Mouse (Mus musculus) midbrain, embryonic 16.5 days (tissue): ENCODE results near the gene Wdr59. TPM values are rescaled to one million over a fixed set of nuclear protein-coding genes. Genes with fewer than 3 reads are reported as not detected.

Source experiments
- ATAC-seq: fragments of 200-750 bp; cut with Nextera tagmentation; 2 replicates; pipeline ENCODE4 v1.8.0; 2017; ENCODE audit warnings: moderate TSS enrichment
- H3K27ac ChIP-seq: fragments of 300-500 bp; sonication (generic); 2 replicates; pipeline ENCODE4 v1.5.1; 2014; ENCODE audit warnings: mild to moderate bottlenecking, low read length, mixed read lengths
- H3K27me3 ChIP-seq: fragments of 300-500 bp; sonication (generic); 2 replicates; pipeline ENCODE4 v1.6.1; 2014; ENCODE audit warnings: low read depth, low read length, mixed read lengths; ENCODE audit not compliant: control insufficient read depth, insufficient read depth
- H3K36me3 ChIP-seq: fragments of 300-500 bp; sonication (generic); 2 replicates; pipeline ENCODE4 v1.6.1; 2014; ENCODE audit warnings: mild to moderate bottlenecking, low read length, moderate library complexity, mixed read lengths; ENCODE audit not compliant: control insufficient read depth, insufficient read depth
- H3K4me1 ChIP-seq: fragments of 300-500 bp; sonication (generic); 2 replicates; pipeline ENCODE4 v1.6.1; 2014; ENCODE audit warnings: mild to moderate bottlenecking, low read length, mixed read lengths; ENCODE audit not compliant: control insufficient read depth, insufficient read depth
- H3K4me2 ChIP-seq: fragments of 300-500 bp; sonication (generic); 2 replicates; pipeline ENCODE4 v1.6.1; 2014; ENCODE audit warnings: mild to moderate bottlenecking, low read length, mixed read lengths
- H3K4me3 ChIP-seq: fragments of 300-500 bp; sonication (generic); 2 replicates; pipeline ENCODE4 v1.5.1; 2014; ENCODE audit warnings: low read depth, mild to moderate bottlenecking, low read length, moderate library complexity, mixed read lengths
- H3K9ac ChIP-seq: fragments of 300-500 bp; sonication (generic); 2 replicates; pipeline ENCODE4 v1.6.1; 2014; ENCODE audit warnings: low read depth, low read length, mixed read lengths
- H3K9me3 ChIP-seq: fragments of 300-500 bp; sonication (generic); replicated peaks from 2 replicates; pipeline ENCODE4 v1.6.1; 2014; ENCODE audit warnings: mild to moderate bottlenecking, low read length, mixed read lengths; ENCODE audit not compliant: control insufficient read depth, poor library complexity, severe bottlenecking
- WGBS: fragments of 180-500 bp; shearing (Covaris S2); extraction: QIAGEN DNeasy Blood & Tissue Kit; methylation state at CpG from one replicate; pipeline ENCODE4 v1.1.7; 2014; 5-methylcytosine and 5-hydroxymethylcytosine counted together
- polyA plus RNA-seq: library from polyadenylated mRNA; unstranded; fragments of >200 nt; fragmentation: Nextera tagmentation; extraction: Ambion mirVana; gene quantifications from 2 replicates; pipeline ENCODE4 v1.2.1, GENCODE M21; 2015

The Wdr59 gene
- polyA plus RNA-seq, 1 experiment from 2014 or later = 8.0 TPM

DNA sequence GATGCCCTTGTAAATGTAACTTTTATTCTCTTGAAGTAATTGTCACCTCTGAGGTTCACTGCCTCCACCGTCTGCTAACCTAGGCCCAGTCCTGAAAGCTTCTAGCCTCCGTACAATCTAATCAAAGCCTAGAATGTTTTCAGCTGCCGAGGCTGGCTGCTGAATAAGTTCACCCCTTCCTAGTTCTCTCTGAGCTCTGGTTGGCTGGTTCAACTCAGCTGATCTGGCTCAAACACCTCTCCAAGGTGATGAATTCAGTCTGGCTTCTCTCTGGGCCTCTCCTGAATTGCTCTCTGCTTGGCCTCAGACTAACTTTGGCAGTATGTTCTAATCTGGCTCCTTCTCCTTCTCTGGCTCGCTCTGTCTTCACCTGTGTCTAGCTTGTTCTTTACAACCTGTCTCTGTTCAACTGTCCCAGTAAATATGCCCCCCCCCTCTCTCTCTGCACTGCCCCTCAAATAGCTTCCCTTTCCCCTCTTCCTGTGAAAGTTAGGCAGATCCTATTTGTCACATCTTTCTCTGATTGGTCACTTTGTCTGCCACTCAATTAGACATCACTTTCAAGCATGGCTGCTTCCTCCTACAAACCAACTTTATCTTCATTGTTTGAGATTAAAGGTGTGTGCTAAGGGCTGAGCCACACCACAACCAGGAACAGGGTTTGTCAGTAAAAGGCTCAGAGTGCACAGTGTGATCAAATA, 75.8 kb downstream of the Wdr59 start:
- H3K4me2 ChIP-seq = no peak overlapping the region
- H3K36me3 ChIP-seq = peaks cover 3% of the 10 kb centered on the region; the same call in 1 of the 2 replicates
- no peak for ATAC-seq
- no peak overlapping the region for H3K4me3 ChIP-seq
- no peak overlapping the region for H3K9ac ChIP-seq
- H3K4me1 ChIP-seq = no peaks in the 10 kb centered on the region
- no peaks in the 10 kb centered on the region for H3K27me3 ChIP-seq
- 71% methylated on average over 4 of the region's 4 CpGs for WGBS
- no peaks in the 10 kb centered on the region for H3K9me3 ChIP-seq
- H3K27ac ChIP-seq = no peak overlapping the region

DNA sequence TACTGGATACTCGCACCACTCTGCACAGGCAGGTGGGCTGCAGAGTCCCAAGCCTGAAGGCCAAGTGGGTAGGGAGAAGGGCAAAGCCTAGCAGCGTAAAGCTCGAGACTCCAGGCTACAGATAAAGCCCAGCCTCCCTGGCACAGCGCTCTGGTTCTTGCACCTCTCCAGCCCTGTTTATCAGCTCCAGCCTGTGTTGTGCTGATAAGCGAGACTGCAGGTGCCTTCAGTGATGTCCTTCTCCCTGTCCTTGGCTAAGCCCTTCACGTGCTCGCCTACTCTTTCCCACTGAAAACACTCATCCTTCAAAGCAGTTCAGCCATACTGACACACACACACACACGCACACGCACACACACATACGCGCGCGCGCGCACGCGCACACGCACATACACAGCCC, 76.3 kb downstream of the Wdr59 start:
- H3K9ac ChIP-seq = no peak overlapping the region
- no peak overlapping the region for H3K4me3 ChIP-seq
- no peak overlapping the region for H3K27ac ChIP-seq
- ATAC-seq = no peak
- 84% methylated on average over 18 of the region's 18 CpGs for WGBS
- no peaks in the 10 kb centered on the region for H3K9me3 ChIP-seq
- no peaks in the 10 kb centered on the region for H3K27me3 ChIP-seq
- H3K36me3 ChIP-seq = peaks cover 3% of the 10 kb centered on the region; the same call in 1 of the 2 replicates
- no peaks in the 10 kb centered on the region for H3K4me1 ChIP-seq
- H3K4me2 ChIP-seq = no peak overlapping the region

DNA sequence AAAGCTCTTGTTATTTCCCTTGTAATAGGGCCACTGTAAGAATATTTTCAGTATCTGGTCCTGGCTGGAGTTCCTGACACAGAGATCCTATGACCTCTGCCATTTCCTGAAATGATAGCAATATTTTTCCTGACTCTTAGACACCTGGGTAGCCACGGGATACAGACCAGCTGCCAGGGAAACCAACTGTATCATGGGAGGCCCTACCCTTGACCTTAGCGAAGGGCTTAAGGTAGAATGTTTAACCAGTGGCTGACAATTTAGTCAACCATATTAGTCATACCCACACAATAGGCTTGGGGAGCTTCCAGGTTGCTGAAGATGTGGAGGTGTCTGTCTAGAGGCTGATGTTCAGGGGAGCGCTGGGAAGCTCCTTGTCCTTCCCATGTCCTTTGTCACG, 77.6 kb downstream of the Wdr59 start:
- 89% methylated on average over 4 of the region's 4 CpGs for WGBS

DNA sequence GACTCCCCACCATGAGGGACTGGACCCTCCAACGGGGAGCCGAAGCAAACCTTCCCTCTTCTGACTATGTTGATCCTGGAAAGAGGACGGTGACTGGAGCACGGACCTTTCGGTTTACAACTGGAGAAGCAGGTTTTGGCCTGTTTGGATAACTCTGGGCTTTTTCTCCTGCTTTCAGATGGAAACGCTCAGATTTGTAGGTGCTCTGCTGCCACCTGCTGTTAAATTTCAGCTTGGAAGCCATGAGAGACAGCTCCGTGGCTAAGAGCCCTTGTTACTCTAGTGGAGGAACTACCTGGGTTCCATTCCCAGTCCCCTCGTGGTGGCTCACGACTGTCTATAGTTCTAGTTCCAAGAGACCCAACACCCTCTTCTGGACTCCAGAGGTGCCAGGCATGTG, 82.7 kb downstream of the Wdr59 start:
- ATAC-seq = no peak
- H3K9ac ChIP-seq = no peak overlapping the region
- no peaks in the 10 kb centered on the region for H3K27me3 ChIP-seq
- H3K36me3 ChIP-seq = no peaks in the 10 kb centered on the region
- H3K4me3 ChIP-seq = no peak overlapping the region
- WGBS = 28% methylated on average over 9 of the region's 9 CpGs
- no peaks in the 10 kb centered on the region for H3K9me3 ChIP-seq
- H3K4me2 ChIP-seq = no peak overlapping the region
- H3K27ac ChIP-seq = no peak overlapping the region
- no peaks in the 10 kb centered on the region for H3K4me1 ChIP-seq

More for the DNA sequence above, 77.6 kb downstream of the Wdr59 start:
- ATAC-seq = no peak
- no peak overlapping the region for H3K4me3 ChIP-seq
- H3K9ac ChIP-seq = no peak overlapping the region
- peaks cover 3% of the 10 kb centered on the region; the same call in 1 of the 2 replicates for H3K36me3 ChIP-seq
- H3K4me2 ChIP-seq = no peak overlapping the region
- no peaks in the 10 kb centered on the region for H3K4me1 ChIP-seq
- no peak overlapping the region for H3K27ac ChIP-seq
- H3K9me3 ChIP-seq = no peaks in the 10 kb centered on the region
- no peaks in the 10 kb centered on the region for H3K27me3 ChIP-seq

DNA sequence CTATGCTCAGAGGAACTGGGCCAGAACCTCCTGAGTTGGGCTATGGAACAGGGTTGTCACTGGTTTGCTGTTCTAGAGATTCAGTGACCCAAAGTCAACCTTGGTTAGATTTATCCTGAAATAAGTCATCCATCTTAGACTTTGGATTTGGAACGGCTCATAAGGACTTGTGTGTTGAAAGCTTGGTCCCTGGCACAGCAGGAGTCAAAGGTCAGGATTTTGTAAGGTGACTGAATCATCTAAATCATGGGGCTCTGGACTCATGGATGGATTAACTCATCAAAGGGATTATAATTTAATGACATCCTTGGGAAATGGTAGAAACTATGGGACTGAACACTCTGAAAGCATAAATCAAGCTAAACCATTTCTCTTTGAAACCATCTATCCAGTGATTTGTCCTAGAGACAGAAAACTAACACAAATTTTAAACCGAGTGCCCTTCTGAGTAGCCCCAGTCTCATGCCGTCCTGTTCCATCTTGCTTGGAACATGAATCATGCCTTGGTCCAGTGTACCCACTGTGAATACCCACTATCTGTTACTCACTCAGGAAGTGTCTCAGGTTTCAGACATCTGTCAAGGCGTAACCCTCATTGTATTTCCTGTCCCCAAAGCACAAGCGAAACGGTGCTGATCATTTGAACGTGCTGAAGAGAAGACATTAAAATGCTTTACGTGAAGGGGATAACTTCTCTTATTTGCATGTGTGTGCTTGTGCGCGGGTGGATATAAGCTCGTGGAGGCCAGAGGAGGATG, 86.6 kb downstream of the Wdr59 start:
- no peaks in the 10 kb centered on the region for H3K27me3 ChIP-seq
- no peak for ATAC-seq
- WGBS = 78% methylated on average over 11 of the region's 11 CpGs

DNA sequence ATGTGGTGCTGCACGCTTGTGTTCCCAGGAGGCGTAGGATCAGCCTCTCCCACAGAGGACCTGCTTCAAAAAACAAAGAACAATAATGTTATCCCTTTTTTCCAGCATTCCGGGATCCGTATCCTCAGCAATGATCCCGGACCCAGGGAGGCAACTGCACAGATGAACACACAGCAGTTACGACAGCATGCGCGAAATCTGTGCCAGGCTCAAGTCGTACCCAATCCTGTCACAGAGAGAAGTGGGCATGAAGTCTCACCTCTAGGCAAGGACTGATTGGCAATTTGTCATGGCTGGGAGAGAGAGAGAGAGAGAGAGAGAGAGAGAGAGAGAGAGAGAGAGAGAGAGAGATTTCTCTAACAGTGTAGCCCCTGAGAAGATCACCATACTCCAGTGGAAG, 97.2 kb downstream of the Wdr59 start:
- Histone ChIP-seq H3K36me3 (no peaks in the 10 kb centered on the region), H3K27me3 (no peaks in the 10 kb centered on the region), H3K27ac (no peak overlapping the region), H3K4me2 (no peak overlapping the region), H3K4me1 (no peaks in the 10 kb centered on the region), H3K9ac (no peak overlapping the region), H3K4me3 (no peak overlapping the region), H3K9me3 (no peaks in the 10 kb centered on the region)
- WGBS = 90% methylated on average over 9 of the region's 9 CpGs
- no peak for ATAC-seq

More for the DNA sequence above, 86.6 kb downstream of the Wdr59 start:
- Histone ChIP-seq H3K9me3 (no peaks in the 10 kb centered on the region), H3K27ac (no peak overlapping the region), H3K4me1 (no peaks in the 10 kb centered on the region), H3K9ac (no peak overlapping the region), H3K36me3 (no peaks in the 10 kb centered on the region), H3K4me3 (no peak overlapping the region), H3K4me2 (no peak overlapping the region)

DNA sequence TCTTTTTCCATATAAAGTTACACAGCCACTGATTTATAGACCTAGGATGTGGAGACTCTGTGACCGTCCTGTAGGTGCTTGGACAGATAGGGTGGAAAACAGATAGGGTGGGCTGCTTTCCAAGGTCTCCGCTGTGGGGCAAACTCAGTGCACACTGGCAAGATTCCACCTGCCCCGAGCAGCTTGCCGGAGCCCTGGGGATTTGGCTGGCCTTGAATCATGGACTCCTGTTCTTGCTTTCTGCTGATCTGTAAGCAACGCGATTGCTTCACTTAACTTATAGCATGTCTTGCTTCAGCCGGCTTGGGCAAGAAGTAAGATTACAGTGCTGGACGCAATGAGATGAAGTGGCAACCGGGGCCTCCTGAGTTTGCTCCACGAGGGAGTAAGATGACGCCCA, 97.7 kb downstream of the Wdr59 start:
- Histone ChIP-seq H3K4me1 (no peaks in the 10 kb centered on the region), H3K27me3 (no peaks in the 10 kb centered on the region), H3K9me3 (no peaks in the 10 kb centered on the region), H3K4me3 (no peak overlapping the region), H3K27ac (no peak overlapping the region), H3K4me2 (no peak overlapping the region), H3K9ac (no peak overlapping the region), H3K36me3 (no peaks in the 10 kb centered on the region)
- ATAC-seq = no peak
- WGBS = 83% methylated on average over 11 of the region's 11 CpGs

DNA sequence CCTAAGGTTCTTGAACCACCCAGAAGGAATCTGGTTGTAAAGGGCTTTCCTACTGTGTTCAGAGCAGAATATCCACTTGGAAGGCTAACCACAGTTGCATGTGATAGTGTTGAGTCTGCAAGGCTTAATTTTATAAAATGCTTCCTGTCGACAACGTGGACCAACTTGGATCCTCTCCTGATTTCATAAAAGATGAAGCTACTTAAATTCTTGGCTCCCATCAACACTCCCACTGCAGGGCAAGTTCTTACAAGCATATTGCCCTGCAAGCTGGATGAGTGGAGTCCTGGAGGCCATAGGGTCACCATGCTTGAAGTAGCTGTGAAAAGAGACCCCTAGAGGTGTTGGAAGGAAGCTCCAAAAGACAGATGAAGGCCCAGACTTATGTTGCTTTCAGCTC, 99.3 kb downstream of the Wdr59 start:
- Histone ChIP-seq H3K36me3 (no peaks in the 10 kb centered on the region), H3K9ac (no peak overlapping the region), H3K27ac (no peak overlapping the region), H3K4me3 (no peak overlapping the region), H3K27me3 (no peaks in the 10 kb centered on the region), H3K4me2 (no peak overlapping the region), H3K9me3 (no peaks in the 10 kb centered on the region), H3K4me1 (no peaks in the 10 kb centered on the region)
- ATAC-seq = no peak
- WGBS = 87% methylated on average over 2 of the region's 2 CpGs

DNA sequence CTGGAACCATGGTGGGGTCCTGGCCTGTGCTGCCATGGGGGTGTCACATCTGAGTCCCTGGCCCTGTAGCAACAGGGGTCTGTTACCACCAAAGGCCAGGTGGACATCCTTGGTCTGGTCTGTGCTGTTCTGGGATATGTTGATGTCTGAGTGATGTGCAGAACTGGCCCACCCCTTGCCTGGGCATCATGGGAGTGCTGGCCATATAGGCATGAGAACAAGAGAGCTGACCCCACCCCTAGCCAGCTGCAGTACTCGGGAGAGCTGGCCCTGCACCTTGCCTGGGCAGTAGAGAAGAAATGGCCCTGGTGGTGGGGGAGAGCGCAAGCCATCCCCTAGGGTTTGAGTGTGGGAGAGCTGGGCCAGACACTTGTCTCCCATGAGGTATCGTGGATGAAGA, 102.7 kb downstream of the Wdr59 start:
- 82% methylated on average over 3 of the region's 3 CpGs for WGBS

More for the DNA sequence above, 102.7 kb downstream of the Wdr59 start:
- Histone ChIP-seq H3K27ac (no peak overlapping the region), H3K36me3 (no peaks in the 10 kb centered on the region), H3K4me2 (no peak overlapping the region), H3K9ac (no peak overlapping the region), H3K4me1 (no peaks in the 10 kb centered on the region), H3K9me3 (no peaks in the 10 kb centered on the region), H3K4me3 (no peak overlapping the region), H3K27me3 (no peaks in the 10 kb centered on the region)
- no peak for ATAC-seq
